Mouse (Mus musculus) regulatory T cell (primary cell): Measurements from ENCODE around the gene Nkx1-2.

Experiments
- in situ Hi-C: fragments of 300-600 bp; cut with MboI, MseI; formaldehyde crosslinking; loops from one replicate; pipeline ENCODE4 v1.15.1; 2025; ENCODE audit warnings: high pct_unique_total_duplicates

The Nkx1-2 gene

GRCm38 (mm10) chr7:132605689-132606088, 6.3 kb upstream of the Nkx1-2 start:
- in situ Hi-C loops, result no loop called here

DNA sequence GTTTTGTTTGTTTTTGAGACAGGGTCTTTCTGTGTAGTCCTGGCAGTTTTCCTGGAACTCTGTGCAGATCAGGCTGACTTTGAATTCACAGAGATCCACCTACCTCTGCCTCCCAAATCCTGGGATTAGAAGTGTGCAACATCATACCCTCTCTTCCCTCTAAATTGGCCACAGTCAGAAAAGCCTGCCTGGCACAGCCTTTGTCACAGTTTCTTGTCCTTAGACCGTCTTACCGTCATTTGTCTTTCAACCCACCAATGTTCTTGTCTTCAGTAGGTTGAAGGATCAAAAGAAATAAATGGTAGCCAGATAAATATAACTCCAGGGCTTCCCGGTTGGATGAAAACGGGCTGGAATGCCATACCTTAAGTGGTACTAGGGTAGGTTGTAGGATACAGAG, 5.3 kb upstream of the Nkx1-2 start:
- in situ Hi-C loops, result no loop called here

DNA sequence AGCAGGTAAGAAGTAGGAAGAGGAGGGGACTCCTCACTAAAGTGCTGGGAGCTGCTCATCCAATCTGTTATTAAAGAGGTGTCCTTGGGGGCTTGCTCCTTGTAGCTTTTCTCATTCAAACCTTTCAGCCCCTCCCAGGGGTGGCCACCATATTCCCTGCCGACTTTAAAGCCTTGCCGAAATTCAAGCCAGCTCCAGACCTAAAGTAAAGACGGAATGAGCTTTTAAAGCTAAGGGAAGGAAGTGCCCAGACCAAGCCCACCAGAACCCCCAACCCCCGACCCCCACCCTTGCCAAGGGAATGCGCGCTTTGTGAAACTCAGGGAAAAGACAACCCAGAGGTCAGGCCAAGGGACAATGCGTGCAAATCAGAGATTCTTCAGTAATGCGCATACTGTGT, 1.5 kb upstream of the Nkx1-2 start:
- in situ Hi-C loops, result no loop called here

GRCm38 (mm10) chr7:132600026-132600425, 589 bp upstream of the Nkx1-2 start:
- in situ Hi-C loops, result no loop called here

DNA sequence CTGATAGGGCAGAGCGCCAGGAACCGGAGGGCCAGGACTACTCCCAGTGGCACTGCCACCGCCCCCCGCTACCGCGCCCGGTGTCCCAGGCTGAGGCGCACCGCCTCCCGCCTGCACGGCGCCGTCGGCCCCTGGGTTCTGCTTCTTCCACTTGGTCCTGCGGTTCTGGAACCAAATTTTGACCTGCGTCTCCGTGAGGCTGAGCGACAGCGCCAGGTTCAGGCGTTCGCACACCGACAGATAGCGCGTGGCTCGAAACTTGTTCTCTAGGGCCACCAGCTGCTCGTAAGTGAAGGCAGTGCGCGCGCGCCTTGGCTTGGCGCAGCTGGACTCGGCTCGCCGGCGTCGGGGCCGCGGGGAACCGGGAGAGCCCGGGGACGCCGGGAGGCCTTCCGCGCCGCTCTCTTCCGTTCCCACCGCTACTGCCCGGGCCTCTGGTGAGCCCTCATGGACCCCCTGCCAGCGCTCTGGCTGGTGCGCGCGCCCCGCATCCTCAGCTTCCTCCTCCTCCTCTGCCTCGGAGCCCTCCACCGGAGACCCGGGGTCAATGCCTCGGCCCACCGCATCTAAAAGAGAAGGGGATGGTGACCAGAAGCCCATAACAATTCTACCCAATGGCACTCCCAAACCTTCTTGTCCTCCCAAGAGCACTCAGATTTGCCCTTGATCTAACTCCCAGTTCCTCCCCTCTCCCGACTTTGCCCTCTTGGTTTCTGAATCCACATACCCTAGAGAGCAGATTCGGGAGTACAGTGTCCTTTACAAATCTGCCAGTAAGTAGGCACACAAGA, 2.0 kb downstream of the Nkx1-2 start:
- in situ Hi-C loops, result no loop called here

- in situ Hi-C loops, result no loop called here
Observed at GRCm38 (mm10) chr7:132596557-132597250, 2.7 kb downstream of the Nkx1-2 start.

DNA sequence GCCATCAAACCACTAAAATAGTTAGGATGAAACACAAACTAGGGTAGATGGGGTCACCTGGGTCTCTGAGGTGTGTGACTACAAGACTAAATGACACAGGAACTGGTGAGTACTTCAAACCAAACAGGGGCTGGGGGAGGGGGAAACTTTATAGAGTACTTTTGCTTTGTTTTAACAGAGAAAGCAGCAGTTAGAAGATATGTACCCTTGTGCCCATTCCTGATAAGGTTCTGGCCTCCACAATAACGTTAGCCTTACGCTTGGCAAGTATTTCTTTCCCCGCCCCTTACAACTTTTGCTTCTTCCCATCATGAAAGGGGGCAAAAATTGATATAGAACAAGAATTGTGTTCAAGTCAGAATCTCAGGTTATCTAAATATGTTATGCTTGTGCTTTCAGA, 3.6 kb downstream of the Nkx1-2 start:
- in situ Hi-C loops, result no loop called here

- in situ Hi-C loops, result no loop called here
Observed at GRCm38 (mm10) chr7:132594325-132594724, 5.1 kb downstream of the Nkx1-2 start.

DNA sequence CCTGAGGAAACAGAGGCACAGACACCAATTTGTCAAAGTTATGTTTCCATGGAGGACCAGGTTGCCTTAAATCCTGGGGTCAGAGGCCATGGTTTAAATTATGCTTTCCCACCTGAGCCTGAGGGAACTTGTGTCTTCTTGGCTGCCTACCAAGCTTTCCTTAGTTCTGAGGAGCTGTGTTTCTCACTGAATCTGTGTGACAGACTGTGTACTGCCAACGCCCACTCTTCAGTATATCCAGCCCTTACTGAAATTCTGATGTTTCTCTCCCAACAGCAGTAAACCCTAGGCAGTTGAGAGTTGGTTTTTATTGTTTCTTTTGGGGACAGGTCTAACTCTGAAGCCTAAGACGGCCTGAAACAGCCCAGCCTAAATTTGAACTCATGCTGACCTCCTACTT, 5.7 kb downstream of the Nkx1-2 start:
- in situ Hi-C loops, result no loop called here

DNA sequence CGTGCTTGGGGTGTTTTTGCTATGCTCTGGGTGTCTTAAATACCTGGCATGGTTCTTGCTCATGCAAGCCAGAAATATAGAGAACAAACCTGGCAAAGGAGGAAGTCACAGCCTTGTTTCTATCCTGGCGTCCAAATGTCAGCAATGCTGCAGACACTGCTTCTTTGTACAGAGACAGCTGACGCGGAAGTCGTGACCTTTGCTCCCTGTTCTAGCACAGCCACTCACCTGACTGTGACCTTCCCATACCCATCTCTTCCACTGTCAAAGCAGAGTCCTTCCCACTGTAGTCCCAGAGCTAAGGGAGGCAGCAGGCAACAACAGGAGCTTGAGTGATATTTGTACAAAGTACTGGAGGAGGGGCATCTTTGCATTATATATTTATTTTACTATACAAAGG, 9.8 kb downstream of the Nkx1-2 start:
- in situ Hi-C loops, result no loop called here

DNA sequence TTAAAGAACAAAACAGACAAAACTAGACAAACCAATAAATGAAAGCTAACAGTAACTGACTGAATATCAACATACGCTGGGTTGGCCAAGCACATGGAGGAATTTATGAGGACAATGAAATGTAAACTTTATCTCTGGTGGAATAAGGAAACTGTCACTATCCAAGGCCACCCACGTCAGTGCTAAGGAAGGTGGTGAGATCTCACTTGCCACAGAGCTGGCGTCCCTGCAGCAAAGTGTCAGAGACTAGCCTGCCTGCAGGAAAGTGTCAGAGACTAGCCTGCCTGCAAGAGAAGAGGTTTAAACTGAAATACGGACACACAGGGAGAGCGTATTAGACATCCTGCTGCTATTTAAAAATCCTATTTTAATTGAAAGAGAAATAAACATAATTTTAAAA, 12.3 kb downstream of the Nkx1-2 start:
- in situ Hi-C loops, result no loop called here

GRCm38 (mm10) chr7:132585695-132586491, 13.5 kb downstream of the Nkx1-2 start:
- in situ Hi-C loops, result no loop called here

DNA sequence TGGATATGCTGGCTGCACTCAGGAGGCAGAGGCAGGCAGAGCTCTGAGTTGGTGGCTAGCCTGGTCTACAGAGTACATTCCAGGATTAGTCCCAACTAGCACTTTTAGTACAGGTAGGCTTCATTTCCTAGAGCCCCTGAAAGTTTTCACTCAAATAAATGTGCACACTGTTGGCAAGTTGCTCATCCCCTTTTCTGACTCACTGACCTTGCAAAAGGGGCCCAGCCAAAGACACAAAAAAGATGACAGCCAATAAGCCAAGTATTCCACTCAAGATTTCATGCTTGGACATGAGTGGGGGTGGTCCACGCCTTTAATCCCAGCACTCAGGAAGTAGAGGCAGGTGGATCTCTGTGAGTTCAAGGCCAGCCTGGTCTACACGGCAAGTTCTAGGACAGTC, 18.0 kb downstream of the Nkx1-2 start:
- in situ Hi-C loops, result no loop called here

GRCm38 (mm10) chr7:132580511-132580910, 18.9 kb downstream of the Nkx1-2 start:
- in situ Hi-C loops, result no loop called here

DNA sequence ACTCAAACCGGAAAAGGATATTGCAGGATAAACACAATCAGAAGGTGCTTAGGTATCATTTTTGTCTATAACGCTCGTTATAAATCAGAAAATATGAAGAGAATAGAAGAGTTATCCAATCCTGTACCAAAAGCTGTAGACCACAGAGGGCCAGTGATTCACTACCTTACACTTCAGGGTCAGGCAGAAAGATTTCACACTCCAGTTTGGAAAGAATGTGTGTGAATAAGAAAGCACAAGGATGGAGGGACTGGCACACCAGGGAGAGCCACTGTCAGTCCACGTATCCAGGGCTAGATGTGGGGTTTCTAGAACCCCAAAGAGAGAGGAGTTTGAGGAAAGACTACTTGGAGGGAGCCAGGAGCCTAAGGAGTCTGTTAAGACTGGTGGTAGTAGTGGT, 22.5 kb downstream of the Nkx1-2 start:
- in situ Hi-C loops, result loop anchor here (10.0 kb wide), 1 partner anchor 1172 kb away; no protein-coding TSS in a partner anchor

DNA sequence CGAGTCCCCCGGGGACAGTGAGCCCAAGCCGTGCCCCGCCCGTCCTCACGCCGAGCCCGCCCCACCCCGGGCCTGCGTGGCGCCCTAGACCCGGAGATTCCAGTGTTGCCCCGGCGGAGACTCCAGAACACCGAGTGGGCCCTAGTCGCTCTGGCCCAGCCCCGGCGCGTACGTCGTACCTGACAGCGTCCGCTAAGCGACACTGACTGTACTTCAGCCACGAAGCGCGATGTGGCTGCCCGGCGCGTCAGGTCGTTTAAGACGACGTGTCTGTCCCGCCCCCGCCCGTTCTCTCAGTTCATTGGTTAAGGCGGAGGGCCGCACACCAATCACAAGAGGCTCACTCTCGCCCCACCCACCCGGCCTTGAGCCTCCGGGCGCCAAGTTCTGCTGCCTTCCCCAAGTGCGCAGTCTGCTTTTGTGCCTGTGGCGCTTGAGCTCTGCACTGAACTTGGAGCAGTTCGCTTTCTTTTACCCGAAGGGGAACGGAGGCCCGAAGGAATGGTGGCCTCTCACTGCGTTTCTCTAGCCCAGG, 23.3 kb downstream of the Nkx1-2 start, which contains the start of gene Oat:
Gene Oat, minus strand, starts transcription at position 283 of the 535 bp plus-strand sequence.
- in situ Hi-C loops, result loop anchor here (10.0 kb wide), 1 partner anchor 1171 kb away; no protein-coding TSS in a partner anchor

GRCm38 (mm10) chr7:132575623-132576022, 23.8 kb downstream of the Nkx1-2 start:
- in situ Hi-C loops, result loop anchor here (10.0 kb wide), 1 partner anchor 1171 kb away; no protein-coding TSS in a partner anchor

- in situ Hi-C loops, result loop anchor here (10.0 kb wide), 1 partner anchor 1170 kb away; no protein-coding TSS in a partner anchor
Observed at GRCm38 (mm10) chr7:132574646-132575045, 24.8 kb downstream of the Nkx1-2 start.

- in situ Hi-C loops, result loop anchor here (10.0 kb wide), 1 partner anchor 1168 kb away; no protein-coding TSS in a partner anchor
Observed at GRCm38 (mm10) chr7:132573205-132573604, 26.2 kb downstream of the Nkx1-2 start.

DNA sequence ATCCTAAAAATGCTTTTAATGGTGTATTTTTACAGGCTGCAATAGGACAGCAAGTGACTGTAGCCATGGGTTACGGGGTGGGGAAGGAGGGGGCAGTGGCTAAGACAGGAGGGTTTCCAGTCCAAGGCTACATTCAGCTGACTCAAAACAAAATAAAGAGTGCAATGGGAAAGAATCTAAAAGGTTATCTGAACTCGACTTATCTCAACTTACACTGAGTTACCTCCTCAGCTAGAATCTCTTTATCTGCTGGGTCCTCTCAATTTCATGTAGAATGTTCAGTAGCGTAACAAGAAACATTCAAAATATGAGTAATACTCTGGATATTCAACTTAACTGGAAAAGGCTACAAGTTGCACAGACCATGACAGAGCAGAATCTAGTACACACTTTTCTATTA, 26.7 kb downstream of the Nkx1-2 start:
- in situ Hi-C loops, result loop anchor here (10.0 kb wide), 1 partner anchor 1168 kb away; no protein-coding TSS in a partner anchor

GRCm38 (mm10) chr7:132571481-132571880, 28.0 kb downstream of the Nkx1-2 start:
- in situ Hi-C loops, result loop anchor here (10.0 kb wide), 1 partner anchor 1167 kb away; no protein-coding TSS in a partner anchor
